Mouse (Mus musculus) right cerebral cortex, postnatal 4 days (tissue): ENCODE results near the gene Ccdc8.

Experiments used
- DNase-seq: peaks from one replicate; pipeline ENCODE4 v3.0.0-alpha.2; 2022

The Ccdc8 gene

GRCm38 (mm10) chr7:16976298-16976697 is 16.2 kb upstream of the Ccdc8 start:
- no peak for DNase-seq

GRCm38 (mm10) chr7:16978173-16978572 is 14.3 kb upstream of the Ccdc8 start:
- DNase-seq, result no peak

GRCm38 (mm10) chr7:16978593-16978992 is 13.9 kb upstream of the Ccdc8 start:
- DNase-seq, result no peak

- DNase-seq, result peak; percentile 47
These were observed 12.2 kb upstream of the Ccdc8 start for GRCm38 (mm10) chr7:16980348-16980747.

- DNase-seq, result peak; percentile 85
These were observed 9.5 kb upstream of the Ccdc8 start, which contains the start of gene Gm42372 for GRCm38 (mm10) chr7:16982859-16983568. Gm42372 (plus strand) TSS chr7:16983086.

- no peak for DNase-seq
These were observed 4.9 kb upstream of the Ccdc8 start for GRCm38 (mm10) chr7:16987541-16988149.

- DNase-seq, result no peak
These were observed 4.1 kb upstream of the Ccdc8 start for GRCm38 (mm10) chr7:16988405-16988804.

GRCm38 (mm10) chr7:16990006-16990744 is 2.3 kb upstream of the Ccdc8 start:
- no peak for DNase-seq

- no peak for DNase-seq
These were observed 642 bp upstream of the Ccdc8 start for GRCm38 (mm10) chr7:16991681-16992450.

- DNase-seq, result peak; percentile 40
These were observed 1.3 kb downstream of the Ccdc8 start for GRCm38 (mm10) chr7:16993651-16994399.

GRCm38 (mm10) chr7:16994400-16994799 is 1.9 kb downstream of the Ccdc8 start:
- no peak for DNase-seq

GRCm38 (mm10) chr7:16995345-16995744 is 2.8 kb downstream of the Ccdc8 start:
- DNase-seq, result no peak

- DNase-seq, result no peak
These were observed 6.7 kb downstream of the Ccdc8 start for GRCm38 (mm10) chr7:16999233-16999632.

- DNase-seq, result peak; percentile 89
These were observed 7.1 kb downstream of the Ccdc8 start for GRCm38 (mm10) chr7:16999650-17000049.

- peak; percentile 89 for DNase-seq
These were observed 10.1 kb downstream of the Ccdc8 start for GRCm38 (mm10) chr7:17002375-17003195.

GRCm38 (mm10) chr7:17003230-17003960 is 10.9 kb downstream of the Ccdc8 start:
- DNase-seq, result no peak

- DNase-seq, result no peak
These were observed 12.2 kb downstream of the Ccdc8 start for GRCm38 (mm10) chr7:17004716-17005115.

GRCm38 (mm10) chr7:17007300-17007699 is 14.8 kb downstream of the Ccdc8 start:
- no peak for DNase-seq

GRCm38 (mm10) chr7:17009326-17010009 is 17.0 kb downstream of the Ccdc8 start:
- no peak for DNase-seq

- DNase-seq, result no peak
These were observed 17.5 kb downstream of the Ccdc8 start for GRCm38 (mm10) chr7:17010010-17010347.
